Mouse (Mus musculus): ENCODE results near the gene Fxyd7.

- TF ChIP-seq FLI1 (IDR thresholded peaks at IDR 0.05; ENCODE audit: low read length) (no peak), GATA1 (IDR thresholded peaks at IDR 0.05; ENCODE audit: borderline replicate concordance, low read length) (no peak)
Observed at GRCm38 (mm10) chr7:31059919-31060620, 8.8 kb upstream of the Fxyd7 start.
